ENCODE assay signal across 8 mouse cellular contexts in genomic region chr2:167201463-167202291, GRCm38 (mm10). TPM values are rescaled to one million over a fixed set of nuclear protein-coding genes. Genes with fewer than 3 reads are reported as not detected.
A peak's percentile ranks its signal among the peaks of the same experiment; 100 is the strongest.
DNase-seq lines count a peak whose midpoint lies in the region; ATAC-seq lines count a peak whose summit lies in the region.

No protein-coding gene starts in this region.

- 44% methylated on average over 16 of the region's 16 CpGs for WGBS in forebrain, embryonic 12.5 days
- WGBS in midbrain, embryonic 12.5 days, result 28% methylated on average over 16 of the region's 16 CpGs

- peak; percentile 95 for DNase-seq in brain, adult 2 months (ENCODE audit: low read depth, low spot score)
- peak; percentile 53 to 61 for DNase-seq in kidney, postnatal 25 days
- peak; percentile 18 for DNase-seq in thymus, postnatal 25 days
- no peak for DNase-seq in B cell, adult 2 months
- DNase-seq in cerebellum, adult 11 months, result no peak
- DNase-seq in urinary bladder, postnatal 14 days (ENCODE audit: low spot score), result no peak

- H3K4me3 ChIP-seq in forebrain, embryonic 12.5 days (replicated peaks), result no peak overlapping the region
- no peak overlapping the region for H3K4me3 ChIP-seq in midbrain, embryonic 12.5 days

- peak overlapping the region; percentile 24 for H3K4me2 ChIP-seq in forebrain, embryonic 12.5 days
- H3K4me2 ChIP-seq in midbrain, embryonic 12.5 days (replicated peaks), result peak overlapping the region; percentile 16

- no peaks in the 10 kb centered on the region for H3K36me3 ChIP-seq in forebrain, embryonic 12.5 days (replicated peaks)
- H3K36me3 ChIP-seq in midbrain, embryonic 12.5 days, result no peaks in the 10 kb centered on the region

- H3K27me3 ChIP-seq in forebrain, embryonic 12.5 days, result no peaks in the 10 kb centered on the region
- H3K27me3 ChIP-seq in midbrain, embryonic 12.5 days, result 0 out of 2 replicates have a peak, but pooled peaks cover 5% of the 10 kb centered on the region

- H3K4me1 ChIP-seq in forebrain, embryonic 12.5 days, result peaks cover 15% of the 10 kb centered on the region
- H3K4me1 ChIP-seq in midbrain, embryonic 12.5 days, result peaks cover 23% of the 10 kb centered on the region

- peak overlapping the region; percentile 80 for H3K27ac ChIP-seq in forebrain, embryonic 12.5 days
- peak overlapping the region; percentile 75 for H3K27ac ChIP-seq in midbrain, embryonic 12.5 days (replicated peaks)

- peak; percentile 70 for ATAC-seq in forebrain, embryonic 12.5 days (ENCODE audit: low FRiP score)
- peak; percentile 19; the same call in 1 of the 2 replicates for ATAC-seq in midbrain, embryonic 12.5 days (ENCODE audit: low FRiP score, low read depth)

- H3K9ac ChIP-seq in forebrain, embryonic 12.5 days, result no peak overlapping the region
- no peak overlapping the region for H3K9ac ChIP-seq in midbrain, embryonic 12.5 days (replicated peaks)

- no peaks in the 10 kb centered on the region for H3K9me3 ChIP-seq in forebrain, embryonic 12.5 days
- H3K9me3 ChIP-seq in midbrain, embryonic 12.5 days, result no peaks in the 10 kb centered on the region

RNA-seq across cellular contexts. Expression of gene Kcnb1, which starts 11.7 kb away (rescaled TPM):
- 1.3 and 1.8 TPM in 2 replicates for polyA plus RNA-seq in forebrain, embryonic 12.5 days (2016; fragmentation: Nextera tagmentation; extraction: Ambion mirVana)
- 1.3 and 1.4 TPM in 2 replicates for polyA plus RNA-seq in midbrain, embryonic 12.5 days (2016; fragmentation: Nextera tagmentation; extraction: Ambion mirVana)

RNA-seq across cellular contexts. Expression of gene Ptgis, which starts 38.7 kb away (rescaled TPM):
- polyA plus RNA-seq in forebrain, embryonic 12.5 days (2016; fragmentation: Nextera tagmentation; extraction: Ambion mirVana), result 4.8 and 6.0 TPM in 2 replicates
- 6.9 and 9.1 TPM in 2 replicates for polyA plus RNA-seq in midbrain, embryonic 12.5 days (2016; fragmentation: Nextera tagmentation; extraction: Ambion mirVana)

Comparison
In these comparisons a context has a peak if more than half of its experiments do, and no peak if none do; other contexts are left out.
1. DNase-seq: peak in brain, adult 2 months (single experiment), kidney, postnatal 25 days (2 of 2) and thymus, postnatal 25 days (single experiment); none in B cell, adult 2 months (0 of 2), cerebellum, adult 11 months (single experiment) and urinary bladder, postnatal 14 days (single experiment).